Mouse (Mus musculus) frontal cortex, adult (tissue): Measurements from ENCODE around the gene Mad1l1.

ENCODE experiments used
- ATAC-seq: cut with Nextera tagmentation; 2 replicates; pipeline ENCODE4 v1.9.2; 2017; ENCODE audit warnings: mild to moderate bottlenecking, moderate library complexity, mixed read lengths; ENCODE audit not compliant: low TSS enrichment

Mad1l1 gene

GRCm38 (mm10) chr5:140217083-140217482, 104.3 kb downstream of the Mad1l1 start:
- ATAC-seq: no peak

- no peak for ATAC-seq
Observed at GRCm38 (mm10) chr5:140215471-140216087, 105.8 kb downstream of the Mad1l1 start.

- no peak for ATAC-seq
Observed at GRCm38 (mm10) chr5:140213001-140213400, 108.4 kb downstream of the Mad1l1 start.

- no peak for ATAC-seq
Observed at GRCm38 (mm10) chr5:140210417-140211184, 110.8 kb downstream of the Mad1l1 start.

- peak; percentile 86 for ATAC-seq
Observed at GRCm38 (mm10) chr5:140208743-140209409, 112.5 kb downstream of the Mad1l1 start.

- ATAC-seq: no peak
Observed at GRCm38 (mm10) chr5:140206726-140207703, 114.3 kb downstream of the Mad1l1 start.

- ATAC-seq: no peak
Observed at GRCm38 (mm10) chr5:140205991-140206390, 115.4 kb downstream of the Mad1l1 start.

GRCm38 (mm10) chr5:140204465-140204864, 116.9 kb downstream of the Mad1l1 start:
- no peak for ATAC-seq

- no peak for ATAC-seq
Observed at GRCm38 (mm10) chr5:140204037-140204436, 117.3 kb downstream of the Mad1l1 start.

- no peak for ATAC-seq
Observed at GRCm38 (mm10) chr5:140202451-140202850, 118.9 kb downstream of the Mad1l1 start.

GRCm38 (mm10) chr5:140201566-140201965, 119.8 kb downstream of the Mad1l1 start:
- ATAC-seq: no peak

GRCm38 (mm10) chr5:140201109-140201508, 120.2 kb downstream of the Mad1l1 start:
- no peak for ATAC-seq

GRCm38 (mm10) chr5:140197705-140198104, 123.6 kb downstream of the Mad1l1 start:
- ATAC-seq: peak; percentile 48; the same call in 1 of the 2 replicates

GRCm38 (mm10) chr5:140196446-140196845, 124.9 kb downstream of the Mad1l1 start:
- ATAC-seq: no peak

- peak; percentile 94 for ATAC-seq
Observed at GRCm38 (mm10) chr5:140194173-140194572, 127.2 kb downstream of the Mad1l1 start.

- ATAC-seq: no peak
Observed at GRCm38 (mm10) chr5:140191539-140191938, 129.8 kb downstream of the Mad1l1 start.

GRCm38 (mm10) chr5:140186351-140186750, 135.0 kb downstream of the Mad1l1 start:
- ATAC-seq: no peak

- ATAC-seq: no peak
Observed at GRCm38 (mm10) chr5:140185757-140186156, 135.6 kb downstream of the Mad1l1 start.

GRCm38 (mm10) chr5:140183387-140183786, 138.0 kb downstream of the Mad1l1 start:
- peak; percentile 89 for ATAC-seq

- no peak for ATAC-seq
Observed at GRCm38 (mm10) chr5:140182351-140182750, 139.0 kb downstream of the Mad1l1 start.

GRCm38 (mm10) chr5:140180016-140180415, 141.3 kb downstream of the Mad1l1 start:
- ATAC-seq: no peak
